ENCODE assay signal across 8 mouse cellular contexts in genomic region chr2:154892201-154893044, GRCm38 (mm10). TPM values are rescaled to one million over a fixed set of nuclear protein-coding genes. Genes with fewer than 3 reads are reported as not detected.
DNase-seq lines count a peak whose midpoint lies in the region; ATAC-seq lines count a peak whose summit lies in the region.

Gene Eif2s2 (minus strand): TSS chr2:154892935.

- H3K9me3 ChIP-seq in hindbrain, embryonic 11.5 days (ENCODE audit: control insufficient read depth, low read length), result no peaks in the 10 kb centered on the region

- ATAC-seq in hindbrain, embryonic 11.5 days (ENCODE audit: low FRiP score), result peak; percentile 99

- peak within 1 kb of the TSS; percentile 40; the same call in 1 of the 2 replicates for H3K27ac ChIP-seq in hindbrain, embryonic 11.5 days (ENCODE audit: low read depth, low read length)

- no peaks in the 10 kb centered on the region; the same call in 1 of the 2 replicates for H3K36me3 ChIP-seq in hindbrain, embryonic 11.5 days (ENCODE audit: control insufficient read depth, insufficient read depth, low read length)

- H3K9ac ChIP-seq in hindbrain, embryonic 11.5 days (ENCODE audit: low read depth, low read length), result peak within 1 kb of the TSS; percentile 84

- peak within 1 kb of the TSS; percentile 70 for H3K4me2 ChIP-seq in hindbrain, embryonic 11.5 days (replicated peaks; ENCODE audit: low read depth, low read length)

- no peaks in the 10 kb centered on the region for H3K27me3 ChIP-seq in hindbrain, embryonic 11.5 days (ENCODE audit: control insufficient read depth, insufficient read depth, low read length)

- H3K4me1 ChIP-seq in hindbrain, embryonic 11.5 days (replicated peaks; ENCODE audit: control insufficient read depth, insufficient read depth, low read length), result no peaks in the 10 kb centered on the region

- WGBS in hindbrain, embryonic 11.5 days, result under 1% methylated on average over 75 of the region's 75 CpGs

- peak within 1 kb of the TSS; percentile 75 for H3K4me3 ChIP-seq in hindbrain, embryonic 11.5 days (ENCODE audit: low read depth, low read length)

- peak; percentile 98 for DNase-seq in Muller cell, postnatal 12 days (ENCODE audit: inconsistent ontology term)
- DNase-seq in cerebellum, adult 9-11 months, result peak; percentile 98
- peak; percentile 95 to 96 for DNase-seq in frontal cortex, adult 2 months (ENCODE audit: extremely low spot score in 1 of 2, low spot score in 1 of 2)
- DNase-seq in hindbrain, embryonic 11.5 days (ENCODE audit: low spot score), result peak; percentile 98
- peak; percentile 95 to 97 for DNase-seq in layer of hippocampus, postnatal 10 days (ENCODE audit: low spot score in 2 of 2)
- DNase-seq in lung, postnatal 10 days, result peak; percentile 98
- DNase-seq in ovary, postnatal 36 days (ENCODE audit: low spot score), result peak; percentile 95
- peak; percentile 95 for DNase-seq in thymus, postnatal 25 days

RNA-seq across cellular contexts. Expression of gene Eif2s2, which starts in this region (rescaled TPM):
- polyA plus RNA-seq in frontal cortex, adult 2 months (2012; rRNA removed), result 39.9 and 44.1 TPM in 2 replicates
- polyA plus RNA-seq in hindbrain, embryonic 11.5 days (2014; fragmentation: Nextera tagmentation; extraction: Ambion mirVana), result 126 and 127 TPM in 2 replicates
- 10 to 100 TPM; 81.3 to 86.1 TPM for total RNA-seq in layer of hippocampus, postnatal 10 days (2021)

Comparison
In these comparisons a context has a peak if more than half of its experiments do, and no peak if none do; other contexts are left out.
1. Peak in every context shown above with its lines: DNase-seq, ATAC-seq, H3K4me3 ChIP-seq and H3K27ac ChIP-seq.